Mouse (Mus musculus): Measurements from ENCODE around the gene Htr1f.
"Not testable (repeated sequence)": the region's sequence is repeated elsewhere in the genome, so short reads cannot be mapped to it uniquely, and the experiment has no call there.

Gene Htr1f

GRCm38 (mm10) chr16:65105184-65105931 lies at the start of gene Htr1f:
Gene Htr1f (minus strand): TSS chr16:65105854.
- DNase-seq (ENCODE audit: low read depth in 2 of 2, low spot score in 2 of 2): no peak

GRCm38 (mm10) chr16:65139771-65140170 lies 34.1 kb upstream of the Htr1f start:
- no peak for DNase-seq (ENCODE audit: low read depth in 2 of 2, low spot score in 2 of 2)

GRCm38 (mm10) chr16:65129391-65129790 lies 23.7 kb upstream of the Htr1f start:
- no peak for DNase-seq (ENCODE audit: low read depth in 2 of 2, low spot score in 2 of 2)

- DNase-seq (ENCODE audit: low read depth in 2 of 2, low spot score in 2 of 2): no peak
Observed at GRCm38 (mm10) chr16:65127846-65128245, 22.2 kb upstream of the Htr1f start.

- no peak for DNase-seq (ENCODE audit: low read depth in 2 of 2, low spot score in 2 of 2)
Observed at GRCm38 (mm10) chr16:65112221-65112620, 6.6 kb upstream of the Htr1f start.

GRCm38 (mm10) chr16:65093552-65093951 lies 12.1 kb downstream of the Htr1f start:
- no peak for DNase-seq (ENCODE audit: low read depth in 2 of 2, low spot score in 2 of 2)

- no peak for DNase-seq (ENCODE audit: low read depth in 2 of 2, low spot score in 2 of 2)
Observed at GRCm38 (mm10) chr16:65083475-65083874, 22.2 kb downstream of the Htr1f start.

GRCm38 (mm10) chr16:65069867-65070266 lies 35.8 kb downstream of the Htr1f start:
- no peak for DNase-seq (ENCODE audit: low read depth in 2 of 2, low spot score in 2 of 2)

- DNase-seq (ENCODE audit: low read depth in 2 of 2, low spot score in 2 of 2): no peak
Observed at GRCm38 (mm10) chr16:65066264-65066663, 39.4 kb downstream of the Htr1f start.

GRCm38 (mm10) chr16:65037660-65038425 lies 67.8 kb downstream of the Htr1f start:
- DNase-seq (ENCODE audit: low read depth in 2 of 2, low spot score in 2 of 2): not testable (repeated sequence)

GRCm38 (mm10) chr16:65029675-65030074 lies 76.0 kb downstream of the Htr1f start:
- no peak for DNase-seq (ENCODE audit: low read depth in 2 of 2, low spot score in 2 of 2)

- DNase-seq (ENCODE audit: low read depth in 2 of 2, low spot score in 2 of 2): no peak
Observed at GRCm38 (mm10) chr16:65022364-65022763, 83.3 kb downstream of the Htr1f start.

GRCm38 (mm10) chr16:65018710-65019109 lies 86.9 kb downstream of the Htr1f start:
- no peak for DNase-seq (ENCODE audit: low read depth in 2 of 2, low spot score in 2 of 2)

GRCm38 (mm10) chr16:65018134-65018533 lies 87.5 kb downstream of the Htr1f start:
- DNase-seq (ENCODE audit: low read depth in 2 of 2, low spot score in 2 of 2): no peak

GRCm38 (mm10) chr16:65017566-65017965 lies 88.1 kb downstream of the Htr1f start:
- DNase-seq (ENCODE audit: low read depth in 2 of 2, low spot score in 2 of 2): no peak

- DNase-seq (ENCODE audit: low read depth in 2 of 2, low spot score in 2 of 2): no peak
Observed at GRCm38 (mm10) chr16:65015241-65015640, 90.4 kb downstream of the Htr1f start.

- DNase-seq (ENCODE audit: low read depth in 2 of 2, low spot score in 2 of 2): no peak
Observed at GRCm38 (mm10) chr16:65001993-65002821, 103.4 kb downstream of the Htr1f start.

- DNase-seq (ENCODE audit: low read depth in 2 of 2, low spot score in 2 of 2): no peak
Observed at GRCm38 (mm10) chr16:64989279-64989800, 116.3 kb downstream of the Htr1f start.

GRCm38 (mm10) chr16:64987564-64987963 lies 118.1 kb downstream of the Htr1f start:
- DNase-seq (ENCODE audit: low read depth in 2 of 2, low spot score in 2 of 2): no peak

- DNase-seq (ENCODE audit: low read depth in 2 of 2, low spot score in 2 of 2): no peak
Observed at GRCm38 (mm10) chr16:64987049-64987448, 118.6 kb downstream of the Htr1f start.

- no peak for DNase-seq (ENCODE audit: low read depth in 2 of 2, low spot score in 2 of 2)
Observed at GRCm38 (mm10) chr16:64974636-64975035, 131.0 kb downstream of the Htr1f start.

All from CD8-positive naive resting alpha-beta T cell, adult 2 months (primary cell).